Mouse (Mus musculus) cortical plate, adult 2 months (tissue): Measurements from ENCODE around the gene Atp6v1g1. TPM values are rescaled to one million over a fixed set of nuclear protein-coding genes. Genes with fewer than 3 reads are reported as not detected.

Experiments used
- H3K27ac ChIP-seq: fragments of 200-500 bp; 2 replicates; pipeline ENCODE4 v1.5.1; 2012; ENCODE audit warnings: low read length, control low read depth, inconsistent platforms; ENCODE audit not compliant: insufficient read depth
- H3K4me1 ChIP-seq: fragments of 200-500 bp; 2 replicates; pipeline ENCODE4 v1.6.1; 2011; ENCODE audit warnings: low read length; ENCODE audit not compliant: control insufficient read depth, insufficient read depth
- H3K4me3 ChIP-seq: fragments of 200-500 bp; 2 replicates; pipeline ENCODE4 v1.5.1; 2011; ENCODE audit warnings: mild to moderate bottlenecking, low read length, control low read depth; ENCODE audit not compliant: insufficient read depth
- CTCF ChIP-seq: fragments of 200-500 bp; IDR thresholded peaks from 2 replicates; pipeline ENCODE4 v1.5.1; 2011; ENCODE audit warnings: mild to moderate bottlenecking, control low read depth, low read length; ENCODE audit not compliant: insufficient read depth; ENCODE audit errors: extremely low read depth
- POLR2A ChIP-seq: fragments of 200-500 bp; IDR thresholded peaks from 2 replicates; pipeline ENCODE4 v1.6.1; 2011; ENCODE audit warnings: mild to moderate bottlenecking, low read length, control low read depth; ENCODE audit not compliant: insufficient read depth; ENCODE audit errors: extremely low read depth
- polyA plus RNA-seq: library from polyadenylated mRNA; depleted of rRNA; stranded (reverse); fragments of >200 nt; gene quantifications from 2 replicates; pipeline ENCODE4 v1.2.3, GENCODE M21; 2012

The Atp6v1g1 gene
- polyA plus RNA-seq, 1 experiment, result 123 TPM

GRCm38 (mm10) chr4:63569322-63569721, 24.8 kb downstream of the Atp6v1g1 start:
- H3K4me1 ChIP-seq, result peaks cover 2% of the 10 kb centered on the region; the same call in 1 of the 2 replicates
- H3K4me3 ChIP-seq, result no peak overlapping the region
- TF ChIP-seq POLR2A, result no peak
- no peak for TF ChIP-seq CTCF
- no peak overlapping the region for H3K27ac ChIP-seq

- peaks cover 2% of the 10 kb centered on the region; the same call in 1 of the 2 replicates for H3K4me1 ChIP-seq
- no peak overlapping the region for H3K4me3 ChIP-seq
- H3K27ac ChIP-seq, result no peak overlapping the region
- no peak for TF ChIP-seq CTCF
- no peak for TF ChIP-seq POLR2A
Observed at GRCm38 (mm10) chr4:63570208-63570781, 25.7 kb downstream of the Atp6v1g1 start.

DNA sequence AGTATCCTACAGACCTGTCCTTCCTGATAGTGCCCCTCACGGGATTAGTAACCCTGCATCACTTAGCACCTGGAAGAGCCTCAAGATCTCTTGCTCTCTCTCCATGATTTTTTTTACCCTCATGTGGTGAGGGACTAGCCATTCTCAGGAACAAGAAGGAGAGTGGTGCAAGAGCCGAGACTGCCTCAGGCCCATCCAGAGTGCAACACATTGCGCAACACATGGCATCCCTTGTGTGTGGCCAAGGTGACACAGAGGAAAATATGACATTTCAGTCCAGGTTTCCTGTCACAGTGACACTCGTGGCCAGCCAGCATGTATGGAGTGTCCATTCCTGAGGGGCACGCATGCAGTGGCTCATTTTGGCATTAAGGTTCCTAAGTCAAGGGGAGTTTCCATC, 28.0 kb downstream of the Atp6v1g1 start:
- Histone ChIP-seq H3K4me3 (no peak overlapping the region), H3K4me1 (peaks cover 2% of the 10 kb centered on the region; the same call in 1 of the 2 replicates), H3K27ac (no peak overlapping the region)
- TF ChIP-seq POLR2A (no peak), CTCF (no peak)

GRCm38 (mm10) chr4:63579649-63580048, 35.1 kb downstream of the Atp6v1g1 start:
- TF ChIP-seq CTCF, result no peak
- no peak for TF ChIP-seq POLR2A
- H3K4me1 ChIP-seq, result no peaks in the 10 kb centered on the region
- no peak overlapping the region for H3K4me3 ChIP-seq
- no peak overlapping the region for H3K27ac ChIP-seq

DNA sequence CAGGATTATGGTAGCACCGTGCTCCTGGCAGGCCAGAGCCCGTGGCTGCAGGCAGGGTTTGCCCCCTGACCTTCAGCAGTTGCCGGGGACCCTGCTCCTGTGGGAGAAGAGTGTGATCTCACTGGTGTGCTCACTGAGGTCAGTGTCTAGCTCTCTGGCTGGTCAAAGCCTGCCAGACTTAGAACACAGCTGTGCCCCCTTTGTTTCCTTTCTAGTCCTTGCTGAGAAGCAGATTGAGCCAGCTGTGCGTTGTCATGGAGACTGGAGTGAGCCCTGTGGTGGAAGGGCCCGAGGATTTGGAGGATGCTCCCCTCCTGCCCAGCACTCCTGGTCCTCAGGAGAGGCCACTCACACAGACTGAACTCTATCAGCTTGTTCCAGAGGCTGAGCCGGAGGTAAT, 35.5 kb downstream of the Atp6v1g1 start:
- no peaks in the 10 kb centered on the region for H3K4me1 ChIP-seq
- no peak for TF ChIP-seq POLR2A
- no peak for TF ChIP-seq CTCF
- no peak overlapping the region for H3K27ac ChIP-seq
- H3K4me3 ChIP-seq, result no peak overlapping the region

GRCm38 (mm10) chr4:63582580-63582979, 38.0 kb downstream of the Atp6v1g1 start:
- Histone ChIP-seq H3K27ac (no peak overlapping the region), H3K4me1 (no peaks in the 10 kb centered on the region), H3K4me3 (no peak overlapping the region)
- no peak for TF ChIP-seq POLR2A
- no peak for TF ChIP-seq CTCF

GRCm38 (mm10) chr4:63585216-63585615, 40.6 kb downstream of the Atp6v1g1 start:
- no peaks in the 10 kb centered on the region for H3K4me1 ChIP-seq
- no peak overlapping the region for H3K27ac ChIP-seq
- no peak overlapping the region for H3K4me3 ChIP-seq
- no peak for TF ChIP-seq POLR2A
- no peak for TF ChIP-seq CTCF

GRCm38 (mm10) chr4:63586240-63586639, 41.7 kb downstream of the Atp6v1g1 start:
- Histone ChIP-seq H3K27ac (no peak overlapping the region), H3K4me1 (no peaks in the 10 kb centered on the region), H3K4me3 (no peak overlapping the region)
- TF ChIP-seq CTCF (no peak), POLR2A (no peak)

DNA sequence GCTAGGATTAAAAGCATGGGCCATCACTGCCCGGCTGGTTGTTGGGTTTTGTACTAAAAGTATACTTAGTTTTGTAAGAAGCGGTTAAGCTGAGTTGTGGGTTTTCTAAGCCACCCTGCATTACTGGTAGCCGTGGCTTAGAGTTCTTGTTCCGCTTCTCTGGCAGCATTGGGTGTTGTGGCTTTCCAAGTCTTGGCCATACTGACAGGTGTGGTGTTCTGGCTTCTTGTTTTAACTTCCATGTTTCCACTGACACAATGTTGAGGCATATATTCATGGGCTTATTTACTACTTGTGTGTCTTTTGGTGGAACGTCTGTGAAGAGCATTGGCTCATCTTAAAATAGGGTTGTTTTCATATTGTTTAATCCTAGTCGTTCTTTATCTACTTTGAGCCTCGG, 45.4 kb downstream of the Atp6v1g1 start:
- Histone ChIP-seq H3K4me3 (no peak overlapping the region), H3K27ac (no peak overlapping the region), H3K4me1 (no peaks in the 10 kb centered on the region)
- TF ChIP-seq POLR2A (no peak), CTCF (no peak)

GRCm38 (mm10) chr4:63590538-63590937, 46.0 kb downstream of the Atp6v1g1 start:
- no peak overlapping the region for H3K4me3 ChIP-seq
- no peaks in the 10 kb centered on the region for H3K4me1 ChIP-seq
- TF ChIP-seq CTCF, result no peak
- TF ChIP-seq POLR2A, result no peak
- H3K27ac ChIP-seq, result no peak overlapping the region
